Mouse (Mus musculus) lung, postnatal 0 days (tissue): ENCODE measurements at regions not wholly inside any gene's neighbourhood (a gene's known extent, or its start where the extent isn't known, plus 50 kb on each side); places are given as distances from the start of the nearest gene placed in this dataset.

Experiments
- CTCF ChIP-seq: IDR thresholded peaks from 2 replicates; pipeline ENCODE4 v1.5.1; 2016; ENCODE audit warnings: antibody characterized with exemption, mild to moderate bottlenecking
- EP300 ChIP-seq: IDR thresholded peaks from 2 replicates; pipeline ENCODE4 v1.6.1; 2016; ENCODE audit warnings: antibody characterized with exemption, mild to moderate bottlenecking, control low read depth

DNA sequence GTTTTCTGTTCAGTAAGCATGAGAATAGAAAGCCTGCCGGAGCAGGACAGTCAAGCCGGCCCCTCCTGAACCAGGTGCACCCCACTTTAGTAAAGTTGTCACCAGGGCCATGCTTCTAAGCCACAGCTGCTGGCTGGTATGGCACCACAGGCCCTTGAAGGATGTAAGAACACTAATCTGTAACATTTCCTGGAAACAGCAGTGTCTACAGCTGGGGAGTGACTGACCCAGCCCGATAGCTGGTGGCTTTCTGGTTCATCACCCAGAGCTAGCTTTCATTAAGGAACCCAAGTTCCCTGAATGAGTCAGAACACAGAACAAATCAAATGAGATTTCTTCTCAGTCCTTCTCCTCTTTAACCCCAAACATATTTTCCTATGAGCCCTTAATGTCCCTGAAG is 82.4 kb upstream of the Nkx1-1 start:
- no peak for TF ChIP-seq CTCF
- TF ChIP-seq EP300 = no peak
